Mouse (Mus musculus): ENCODE measurements at regions not wholly inside any gene's neighbourhood (a gene's known extent, or its start where the extent isn't known, plus 50 kb on each side); places are given as distances from the start of the nearest gene placed in this dataset.

DNA sequence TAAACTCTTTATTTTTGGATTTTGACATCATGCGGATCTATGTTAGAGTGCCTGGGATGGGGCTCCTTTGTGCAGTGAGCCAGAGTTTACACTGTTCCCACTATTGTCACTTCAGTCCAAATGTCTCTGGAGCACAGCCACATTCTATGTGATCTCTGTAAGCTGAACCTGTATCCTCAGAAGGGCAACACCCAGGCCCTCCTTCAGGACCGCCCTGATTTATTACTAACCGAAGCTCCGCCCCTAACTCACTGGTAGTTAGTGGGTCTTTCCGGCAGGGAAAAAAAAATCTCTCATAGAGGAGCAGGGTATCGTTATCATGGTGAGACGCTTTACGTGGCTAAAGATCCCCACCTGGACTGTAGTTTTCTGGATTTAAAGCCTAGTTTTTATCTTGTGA is 263.6 kb downstream of the Mtx2 start:
- DNase-seq (ENCODE audit: low read depth, low spot score), result no peak
- H3K4me3 ChIP-seq (ENCODE audit: control insufficient read depth in 1 of 2, insufficient read depth in 1 of 2, low read depth in 2 of 2, low read length in 2 of 2), result no peak overlapping the region
- no peaks in the 10 kb centered on the region for H3K36me3 ChIP-seq (ENCODE audit: control insufficient read depth in 1 of 2, insufficient read depth in 2 of 2, low read length in 2 of 2)
- H3K9me3 ChIP-seq (replicated peaks; ENCODE audit: insufficient read depth, low read length), result no peaks in the 10 kb centered on the region
- no peak overlapping the region for H3K9ac ChIP-seq (ENCODE audit: control insufficient read depth, low read depth, low read length, poor library complexity, severe bottlenecking)
- H3K27ac ChIP-seq (ENCODE audit: control insufficient read depth, low read depth, low read length), result no peak overlapping the region
- H3K79me2 ChIP-seq (ENCODE audit: control insufficient read depth, insufficient read depth, low read length, poor library complexity), result no peaks in the 10 kb centered on the region
- no peaks in the 10 kb centered on the region for H3K27me3 ChIP-seq (ENCODE audit: control insufficient read depth in 1 of 2, insufficient read depth in 2 of 2, low read length in 2 of 2)
- no peaks in the 10 kb centered on the region for H3K4me1 ChIP-seq (ENCODE audit: control insufficient read depth in 1 of 2, insufficient read depth in 2 of 2, low read length in 2 of 2)
- TF ChIP-seq CHD2 (IDR thresholded peaks at IDR 0.05; ENCODE audit: low read length) (no peak), SIN3A (IDR thresholded peaks at IDR 0.05; ENCODE audit: low read length) (no peak), MAZ (IDR thresholded peaks at IDR 0.05; ENCODE audit: low read depth, low read length) (no peak), MYC (IDR thresholded peaks at IDR 0.05; ENCODE audit: low read depth, low read length) (no peak), EP300 (IDR thresholded peaks at IDR 0.05; ENCODE audit: low read depth in 1 of 2, low read length in 2 of 2) (no peak), MXI1 (IDR thresholded peaks at IDR 0.05; ENCODE audit: low read depth, low read length) (no peak), GATA1 (IDR thresholded peaks at IDR 0.05; ENCODE audit: low read depth, low read length) (no peak), HCFC1 (IDR thresholded peaks at IDR 0.05; ENCODE audit: low read depth, low read length) (no peak), E2F4 (IDR thresholded peaks at IDR 0.05; ENCODE audit: borderline replicate concordance, low read depth, low read length) (no peak), SMC3 (IDR thresholded peaks at IDR 0.05; ENCODE audit: low read depth, low read length) (no peak), POLR2A (IDR thresholded peaks at IDR 0.05; ENCODE audit: control insufficient read depth in 1 of 2, insufficient read depth in 1 of 2, low read depth in 1 of 2, low read length in 2 of 2, poor library complexity in 1 of 2) (no peak)

DNA sequence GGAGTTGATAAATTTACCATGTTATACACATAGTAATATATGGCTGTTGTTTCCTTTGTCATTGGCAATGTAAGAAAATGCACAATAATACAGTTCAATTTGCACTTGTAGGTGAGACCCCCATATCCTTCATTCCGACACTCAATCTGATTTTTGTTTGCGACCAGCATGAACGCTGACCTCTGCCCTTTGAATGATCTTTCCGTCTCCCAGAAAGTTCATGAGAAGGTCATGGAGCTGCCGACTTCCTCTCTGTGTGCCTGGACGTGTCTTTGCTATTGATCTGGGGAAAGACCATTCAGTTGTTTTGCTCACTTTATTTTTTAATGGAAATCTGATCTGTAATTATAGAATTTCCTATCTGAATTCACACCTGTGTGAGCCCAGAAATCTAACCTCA is 264.0 kb downstream of the Mtx2 start:
- no peaks in the 10 kb centered on the region for H3K79me2 ChIP-seq (ENCODE audit: control insufficient read depth, insufficient read depth, low read length, poor library complexity)
- no peak overlapping the region for H3K4me3 ChIP-seq (ENCODE audit: control insufficient read depth in 1 of 2, insufficient read depth in 1 of 2, low read depth in 2 of 2, low read length in 2 of 2)
- no peaks in the 10 kb centered on the region for H3K4me1 ChIP-seq (ENCODE audit: control insufficient read depth in 1 of 2, insufficient read depth in 2 of 2, low read length in 2 of 2)
- H3K27me3 ChIP-seq (ENCODE audit: control insufficient read depth in 1 of 2, insufficient read depth in 2 of 2, low read length in 2 of 2), result no peaks in the 10 kb centered on the region
- H3K9me3 ChIP-seq (replicated peaks; ENCODE audit: insufficient read depth, low read length), result no peaks in the 10 kb centered on the region
- H3K27ac ChIP-seq (ENCODE audit: control insufficient read depth, low read depth, low read length), result no peak overlapping the region
- H3K36me3 ChIP-seq (ENCODE audit: control insufficient read depth in 1 of 2, insufficient read depth in 2 of 2, low read length in 2 of 2), result no peaks in the 10 kb centered on the region
- no peak overlapping the region for H3K9ac ChIP-seq (ENCODE audit: control insufficient read depth, low read depth, low read length, poor library complexity, severe bottlenecking)
- TF ChIP-seq POLR2AphosphoS5 (IDR thresholded peaks at IDR 0.05; ENCODE audit: borderline replicate concordance, low read depth, low read length) (no peak), RCOR1 (IDR thresholded peaks at IDR 0.05; ENCODE audit: low read depth, low read length) (no peak), TBP (IDR thresholded peaks at IDR 0.05; ENCODE audit: low read depth, low read length) (no peak), CHD2 (IDR thresholded peaks at IDR 0.05; ENCODE audit: low read length) (no peak), NRF1 (IDR thresholded peaks at IDR 0.05; ENCODE audit: insufficient read depth, low read depth, low read length, poor library complexity, severe bottlenecking) (no peak), ETS1 (IDR thresholded peaks at IDR 0.05; ENCODE audit: low read depth, low read length) (no peak), E2F4 (IDR thresholded peaks at IDR 0.05; ENCODE audit: borderline replicate concordance, low read depth, low read length) (no peak), MYB (IDR thresholded peaks at IDR 0.05; ENCODE audit: low read depth, low read length) (no peak), MAFK (IDR thresholded peaks at IDR 0.05; ENCODE audit: borderline replicate concordance, low read depth, low read length) (no peak), UBTF (IDR thresholded peaks at IDR 0.05; ENCODE audit: borderline replicate concordance, insufficient read depth, low read depth, low read length) (no peak), MAZ (IDR thresholded peaks at IDR 0.05; ENCODE audit: low read depth, low read length) (no peak), SIN3A (IDR thresholded peaks at IDR 0.05; ENCODE audit: low read length) (no peak), JUND (IDR thresholded peaks at IDR 0.05; ENCODE audit: low read depth, low read length) (no peak), ZNF384 (IDR thresholded peaks at IDR 0.05; ENCODE audit: low read depth, low read length) (no peak)
- no peak for DNase-seq (ENCODE audit: low read depth, low spot score)

All from MEL (cell line).